Mouse (Mus musculus): ENCODE measurements at regions not wholly inside any gene's neighbourhood (a gene's known extent, or its start where the extent isn't known, plus 50 kb on each side); places are given as distances from the start of the nearest gene placed in this dataset.
"Not testable (repeated sequence)": the region's sequence is repeated elsewhere in the genome, so short reads cannot be mapped to it uniquely, and the experiment has no call there.

GRCm38 (mm10) chr13:83763288-83763687 is 259.5 kb downstream of the Mef2c start:
- not testable (repeated sequence) for TF ChIP-seq POLR2A (IDR thresholded peaks at IDR 0.05; ENCODE audit: control insufficient read depth, extremely low read depth, insufficient read depth, low read length, poor library complexity); CTCF (IDR thresholded peaks at IDR 0.05; ENCODE audit: borderline replicate concordance, control insufficient read depth, extremely low read depth, insufficient read depth, low read length, poor library complexity)
